Mouse (Mus musculus) left cerebral cortex, adult 18-20 months (tissue): Measurements from ENCODE around the gene Nfib. TPM values are rescaled to one million over a fixed set of nuclear protein-coding genes. Genes with fewer than 3 reads are reported as not detected.
A peak's percentile ranks its signal among the peaks of the same experiment; 100 is the strongest.

ENCODE experiments used
- DNase-seq, 2 experiments: peaks; one replicate each; pipeline ENCODE4 v3.0.0; 2021 to 2022; ENCODE audit warnings: low spot score in 2 of 2, mixed read lengths in 1 of 2
- total RNA-seq, 2 experiments: library from RNA; stranded (reverse); gene quantifications; 2 replicates each; pipeline ENCODE4 v1.2.3; 2021

The Nfib gene
- total RNA-seq, 2 experiments from 2014 or later: 79.0 to 80.3 TPM

DNA sequence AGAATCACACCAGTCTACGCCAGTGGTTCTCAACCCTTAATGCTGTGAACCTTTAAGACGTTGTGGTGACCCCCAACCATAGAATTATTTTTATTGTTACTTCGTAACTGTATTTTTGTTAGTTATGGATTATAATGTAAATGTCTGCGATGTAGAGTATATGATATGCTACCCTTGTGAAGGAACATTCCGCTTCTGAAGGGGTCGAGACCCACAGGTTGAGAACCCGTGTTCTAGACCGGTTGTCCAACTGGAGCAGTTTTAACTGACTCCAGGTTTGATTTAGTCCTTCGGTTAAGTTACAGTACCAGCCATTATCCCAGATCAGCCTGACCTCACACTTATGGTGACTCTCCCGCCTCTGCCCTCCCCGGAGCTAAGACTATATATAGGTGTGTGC, 70.4 kb downstream of the Nfib start:
- no peak for DNase-seq

DNA sequence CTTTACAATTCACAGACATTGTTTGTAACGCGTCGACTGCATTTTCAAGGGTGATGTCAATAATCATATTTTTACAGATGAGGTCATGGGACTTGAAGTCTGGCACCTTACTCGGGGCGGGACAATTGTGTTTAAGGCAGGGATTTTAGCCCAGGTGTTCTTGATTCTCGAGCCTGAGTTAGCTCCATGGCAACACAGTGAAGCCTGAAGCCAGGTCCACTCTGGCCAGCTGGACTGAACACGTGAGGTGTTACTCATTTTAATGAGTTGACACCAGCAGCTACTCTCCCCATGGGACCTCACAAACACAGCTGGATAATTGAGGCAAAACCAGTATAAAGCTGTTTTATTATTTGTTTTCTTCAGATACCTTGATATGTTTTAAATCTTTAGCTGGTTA, 71.2 kb downstream of the Nfib start:
- no peak for DNase-seq

DNA sequence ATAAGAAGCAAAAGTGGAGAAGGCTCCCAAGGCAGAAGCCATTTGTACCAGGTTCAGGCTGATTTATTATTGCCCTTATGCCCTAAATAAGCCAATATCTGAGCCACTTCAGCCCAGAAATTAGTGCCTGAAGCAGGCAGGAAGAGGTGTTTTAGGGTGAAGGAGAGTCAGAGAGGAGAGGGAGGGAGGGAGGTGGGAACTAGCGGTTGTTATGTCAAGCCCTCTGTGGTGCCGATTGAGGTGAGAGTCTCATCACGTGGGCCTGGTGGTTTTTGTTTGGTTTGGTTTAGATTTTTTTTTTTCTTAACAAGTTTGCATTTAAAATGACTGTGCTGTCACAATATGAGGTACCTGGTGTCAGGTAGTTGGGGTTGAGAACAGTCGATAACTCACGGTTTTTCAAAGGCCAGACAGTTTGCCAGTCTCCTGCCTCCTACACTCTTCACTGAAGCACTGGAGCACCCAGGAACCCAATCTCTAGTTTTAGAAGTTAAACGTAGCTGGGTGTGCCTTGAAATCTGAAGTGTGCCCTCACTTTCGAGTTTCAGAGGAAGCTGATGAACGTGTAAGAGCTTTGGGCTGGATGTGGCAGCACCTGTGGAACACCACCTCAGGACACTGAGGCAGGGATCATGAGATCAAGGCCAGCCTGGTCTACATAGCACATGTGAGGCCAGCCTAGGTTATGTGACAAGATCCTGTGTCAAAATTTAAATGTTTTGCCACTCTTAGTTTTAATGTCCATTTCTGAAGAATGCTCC, 81.1 kb downstream of the Nfib start:
- no peak for DNase-seq

DNA sequence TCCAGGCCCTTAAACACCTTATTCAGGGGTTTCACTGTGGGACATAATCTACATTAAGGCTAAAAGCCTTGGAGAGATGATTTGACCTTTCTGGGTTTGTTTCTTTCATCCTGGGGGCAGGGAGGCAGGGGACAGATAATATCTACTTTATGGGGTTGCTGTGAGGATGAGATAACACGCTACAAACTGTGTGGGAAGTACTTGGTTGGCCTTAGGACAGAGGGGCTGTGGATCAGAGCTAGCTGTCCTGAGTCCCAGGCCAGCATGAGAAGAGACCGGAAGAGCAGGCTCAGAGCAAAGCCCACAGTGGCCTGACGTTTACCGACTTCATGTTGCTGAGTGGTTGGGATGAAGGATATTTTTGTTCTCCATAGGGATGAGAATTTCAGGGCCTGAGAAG, 81.7 kb downstream of the Nfib start:
- DNase-seq: no peak

DNA sequence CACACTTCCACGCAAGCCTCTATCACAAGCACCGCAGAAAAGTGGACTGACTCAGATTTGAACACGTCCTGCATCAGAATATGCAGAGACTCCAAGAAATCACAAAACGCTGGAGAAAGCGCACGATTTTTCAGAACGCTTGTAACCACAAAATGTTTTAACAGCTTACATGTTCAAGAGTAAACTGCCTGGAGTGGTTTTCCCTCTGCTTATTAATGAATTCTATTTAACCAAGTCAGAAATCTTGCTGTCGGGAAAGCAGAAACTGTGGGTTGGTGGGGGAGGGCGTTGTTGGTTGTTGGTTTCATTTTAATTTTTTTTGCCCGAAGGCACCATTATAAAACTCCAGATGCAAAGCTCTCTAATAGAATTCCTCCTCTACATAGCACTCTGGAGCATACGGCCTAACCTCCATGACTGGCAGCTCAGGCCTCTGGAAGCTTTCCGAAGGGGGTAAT, 82.4 kb downstream of the Nfib start:
- DNase-seq: no peak

DNA sequence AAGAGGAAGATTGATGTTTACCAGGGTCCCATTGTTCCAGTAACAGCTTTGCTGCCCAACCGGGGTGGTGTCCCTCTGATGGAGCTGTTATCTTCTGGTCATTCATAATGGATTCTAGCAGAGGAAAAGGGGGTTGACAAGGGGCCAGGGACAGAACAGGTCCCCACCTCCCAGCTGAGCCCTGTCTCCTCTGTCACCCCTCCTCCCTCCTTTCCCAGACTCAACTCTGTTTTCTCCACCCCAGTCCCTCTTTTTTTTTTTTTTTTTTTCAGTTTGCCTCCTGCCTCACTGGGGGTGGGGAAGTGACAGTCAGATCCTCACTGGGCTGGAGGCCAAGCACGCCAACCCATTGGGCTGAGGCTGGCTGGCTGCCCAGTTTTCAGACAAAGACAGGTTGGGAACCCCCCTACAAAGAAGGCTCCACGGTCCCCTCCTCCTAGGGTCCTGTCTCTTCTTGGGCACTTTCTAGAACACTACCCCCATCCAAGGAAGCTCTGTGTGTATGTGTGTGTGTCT, 83.2 kb downstream of the Nfib start:
- peak; percentile 61 to 68 for DNase-seq

DNA sequence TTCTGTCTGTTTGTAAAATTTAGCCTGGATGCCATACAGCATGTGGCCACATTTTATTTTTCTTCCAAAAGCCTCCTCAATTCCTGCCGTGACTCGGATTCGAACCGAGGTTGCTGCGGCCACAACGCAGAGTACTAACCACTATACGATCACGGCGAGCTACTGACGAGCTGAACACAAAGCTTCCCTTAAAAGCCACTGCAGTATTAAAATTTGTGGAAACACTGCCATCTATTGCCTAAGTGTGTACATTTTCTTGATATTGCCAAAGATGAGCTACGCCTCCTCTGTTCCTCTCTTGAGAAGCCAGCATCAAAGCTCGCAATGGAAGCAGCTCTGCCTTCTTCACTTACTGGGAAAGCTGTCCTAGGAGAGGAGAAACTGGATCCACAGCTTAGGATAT, 86.0 kb downstream of the Nfib start:
- peak; percentile 43 to 72 for DNase-seq

DNA sequence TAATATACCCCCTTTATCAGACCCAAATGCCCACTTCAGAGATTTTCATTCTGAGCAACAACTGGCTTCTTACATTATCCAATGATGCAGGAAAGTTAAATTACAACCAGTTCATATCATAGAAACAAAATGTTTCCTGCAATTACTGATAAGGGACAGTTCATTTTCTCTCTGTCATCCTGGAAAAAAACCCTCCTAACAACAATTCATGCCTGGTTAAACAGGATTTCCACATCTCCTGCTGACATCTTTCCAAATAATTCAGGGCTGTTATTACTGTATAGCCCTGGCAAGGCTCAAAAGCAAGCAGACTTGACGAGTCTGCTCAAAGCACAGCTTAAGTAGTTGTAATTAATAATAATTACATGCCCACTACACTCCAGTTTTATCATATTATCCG, 86.5 kb downstream of the Nfib start:
- DNase-seq: no peak

DNA sequence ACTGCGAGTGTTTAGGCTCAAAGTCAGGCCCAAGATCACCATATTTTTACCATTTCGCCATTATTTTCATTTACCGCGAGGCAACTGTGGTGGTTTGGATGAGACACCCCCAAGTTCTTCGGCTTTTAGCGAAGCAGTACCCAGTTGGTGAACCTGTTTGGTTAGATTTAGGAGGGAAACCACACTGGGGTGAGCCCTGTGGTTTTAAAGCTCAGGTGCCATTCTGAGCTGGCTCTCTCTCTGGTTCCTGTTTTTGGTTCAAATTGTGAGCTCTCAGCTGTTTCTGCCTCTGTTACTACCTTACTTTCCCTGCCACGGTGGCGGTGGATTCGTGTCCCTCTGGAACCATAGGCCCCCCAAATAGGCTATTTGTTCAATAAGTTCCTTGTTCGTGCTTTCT, 88.3 kb downstream of the Nfib start:
- no peak for DNase-seq

DNA sequence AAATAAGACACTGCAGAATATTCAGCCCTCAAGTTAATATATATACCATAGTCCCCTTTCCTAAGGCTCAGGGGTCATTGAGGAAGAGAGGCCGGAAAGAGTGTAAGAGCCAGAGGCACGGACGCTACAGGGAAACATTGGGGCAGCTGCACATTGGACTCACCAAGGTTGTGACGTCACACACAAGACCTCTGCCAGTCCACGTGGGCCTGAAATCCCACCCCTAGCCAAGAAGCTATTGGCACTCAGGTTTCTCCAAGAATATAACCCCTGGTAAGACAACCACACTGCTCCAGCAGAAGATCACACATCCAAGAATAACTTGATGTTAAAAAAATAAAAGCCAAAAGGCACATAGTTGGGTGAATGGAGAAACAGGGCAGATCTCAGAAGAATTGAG, 89.8 kb downstream of the Nfib start:
- no peak for DNase-seq

DNA sequence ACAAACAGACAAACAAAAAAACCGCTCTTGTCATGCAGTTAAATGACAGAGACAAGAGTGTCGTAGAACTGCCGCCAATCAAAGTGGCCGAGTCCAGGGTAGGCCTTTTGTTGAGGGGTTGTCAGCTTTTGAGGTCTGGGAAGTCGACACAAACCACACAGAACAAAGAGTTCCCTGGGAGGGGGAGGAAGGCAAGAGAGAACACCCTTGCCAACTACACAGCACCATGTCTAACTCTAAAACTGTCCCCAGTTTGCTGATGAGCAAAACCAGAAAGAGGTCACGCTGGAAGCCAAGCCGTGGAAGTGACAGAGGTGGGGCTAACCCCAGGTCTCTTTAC, 91.1 kb downstream of the Nfib start:
- DNase-seq: no peak

DNA sequence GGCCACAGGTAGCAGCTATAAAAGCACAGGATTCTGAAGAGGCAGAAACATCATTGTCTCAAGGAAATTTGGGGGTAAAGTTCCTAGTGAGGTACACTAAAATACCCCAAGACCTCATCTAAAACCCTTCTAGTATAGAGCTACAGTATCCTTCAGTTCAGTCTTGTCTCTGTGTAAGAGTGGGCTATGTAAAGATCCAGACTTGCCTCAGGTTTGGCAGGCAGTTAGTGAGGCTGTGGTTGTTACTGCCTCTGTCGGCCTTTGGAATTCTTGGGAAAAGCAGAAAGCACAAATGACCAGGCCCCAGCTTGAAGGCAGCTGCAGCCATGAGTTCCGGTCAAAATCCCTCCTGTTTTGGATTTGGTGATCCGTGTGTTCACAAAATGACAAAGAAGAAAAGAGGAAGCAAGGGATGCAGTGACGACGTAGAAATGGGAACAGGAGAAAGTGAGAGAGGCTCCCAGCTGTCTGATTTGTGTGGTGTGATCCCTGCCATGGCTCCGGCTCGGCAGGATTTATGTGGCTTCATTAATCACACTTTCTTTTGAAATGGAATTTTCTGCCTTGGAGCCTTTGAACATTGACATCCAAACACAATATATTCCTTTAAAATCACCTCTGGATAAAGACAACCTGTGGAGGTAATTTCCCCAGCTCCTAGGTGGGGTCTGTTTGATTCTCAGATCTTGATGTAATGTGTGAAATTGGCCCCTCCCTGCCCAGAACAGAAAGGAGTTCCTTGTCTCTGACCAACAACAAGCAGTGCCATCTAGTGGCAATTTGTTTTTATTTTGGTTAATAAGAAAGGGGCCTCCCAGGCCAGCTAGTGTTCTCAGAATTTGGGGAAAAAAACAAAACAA, 91.7 kb downstream of the Nfib start:
- peak; percentile 18 to 31 for DNase-seq

DNA sequence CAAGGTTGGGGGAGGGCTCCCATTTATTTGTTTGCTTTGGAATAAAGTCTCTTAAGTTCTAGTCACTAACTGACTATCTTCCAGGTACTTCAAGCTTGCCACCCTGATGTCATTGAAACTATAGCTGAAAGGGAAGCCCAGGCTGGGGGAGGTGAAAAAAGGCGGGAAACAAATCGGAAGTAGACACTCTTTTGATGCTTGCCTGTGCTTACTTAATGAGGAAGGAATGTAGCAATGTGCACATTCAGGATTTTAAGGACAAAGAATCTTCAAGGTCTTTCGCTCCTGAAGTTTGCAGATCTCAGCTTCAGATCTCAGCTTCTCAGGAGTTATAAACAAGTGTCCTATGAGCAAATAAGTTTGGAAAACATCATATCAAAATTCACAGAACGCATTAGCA, 95.9 kb downstream of the Nfib start:
- DNase-seq: no peak

DNA sequence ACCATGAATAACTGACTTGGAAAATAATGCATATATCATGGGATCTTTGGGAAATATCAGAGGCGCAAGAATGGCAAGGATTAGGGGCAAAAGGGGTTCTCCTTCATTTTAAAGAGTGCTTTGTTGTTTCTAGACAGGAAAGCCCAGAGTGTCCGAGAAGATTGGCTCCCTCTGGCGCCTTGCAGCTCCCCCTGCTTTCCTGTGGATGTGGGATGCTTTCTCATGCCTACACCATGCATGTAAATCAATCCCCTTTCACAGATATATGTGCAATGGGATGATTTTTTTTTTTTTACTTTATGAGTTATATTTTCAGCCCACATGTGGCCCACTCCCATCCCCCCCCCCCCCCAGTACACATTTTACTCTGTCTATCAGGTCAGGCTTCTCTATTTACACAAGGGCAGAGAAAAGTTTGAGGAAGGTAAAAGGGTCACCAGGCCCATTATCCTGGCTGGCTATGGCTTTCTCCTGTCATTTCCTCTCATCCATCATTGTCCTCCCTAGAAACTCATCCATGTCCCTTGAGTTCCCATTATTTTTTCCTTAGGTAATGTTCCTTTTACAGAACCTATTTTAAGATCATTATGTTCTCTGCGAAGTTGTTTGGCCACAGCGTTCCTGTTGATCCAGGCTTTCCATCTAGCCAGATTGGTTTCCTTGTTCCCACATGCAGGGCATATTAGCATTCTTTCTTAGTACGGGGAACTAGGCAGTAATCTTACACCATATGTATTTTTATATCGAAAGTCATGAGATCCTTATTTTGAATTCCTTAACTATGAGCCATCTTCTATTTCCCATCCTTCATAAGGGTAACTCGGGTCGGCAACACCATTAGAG, 96.6 kb downstream of the Nfib start:
- no peak for DNase-seq

DNA sequence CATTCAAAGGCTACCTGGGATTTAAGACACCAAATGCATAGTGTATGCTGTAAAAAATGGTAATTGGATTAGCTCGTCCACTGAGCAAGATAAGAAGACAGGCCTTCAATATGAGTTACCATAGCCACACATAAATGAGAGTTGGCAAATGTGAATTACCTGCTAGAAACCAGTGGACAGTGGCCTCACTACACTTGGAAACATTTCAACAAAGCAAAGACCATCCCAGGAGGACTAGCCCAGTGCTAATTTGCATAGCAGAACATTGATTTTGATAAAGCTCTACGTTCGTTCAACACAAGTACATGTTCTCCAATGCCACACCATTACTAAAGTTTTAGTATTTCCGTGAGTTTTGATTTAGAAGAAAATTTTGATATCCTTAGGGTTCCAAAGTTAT, 98.3 kb downstream of the Nfib start:
- no peak for DNase-seq

DNA sequence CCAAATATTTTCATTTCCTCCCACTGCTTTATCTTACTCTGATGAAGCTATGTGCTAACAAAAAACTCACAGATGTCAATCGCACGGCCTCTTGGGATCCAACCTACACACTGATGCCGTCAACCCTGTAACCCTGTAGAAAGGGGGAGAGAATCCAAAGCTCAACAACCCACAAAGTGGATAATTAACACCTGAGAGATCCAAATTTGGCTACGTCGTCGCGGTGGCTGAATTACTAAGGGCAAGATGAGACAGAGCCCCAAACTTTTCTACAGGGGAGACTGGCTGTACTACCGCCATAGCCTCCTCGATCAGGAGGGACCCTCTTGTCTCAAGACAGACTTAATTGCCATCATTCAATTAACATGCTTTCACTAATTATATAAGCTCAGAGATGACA, 99.2 kb downstream of the Nfib start:
- DNase-seq: no peak

DNA sequence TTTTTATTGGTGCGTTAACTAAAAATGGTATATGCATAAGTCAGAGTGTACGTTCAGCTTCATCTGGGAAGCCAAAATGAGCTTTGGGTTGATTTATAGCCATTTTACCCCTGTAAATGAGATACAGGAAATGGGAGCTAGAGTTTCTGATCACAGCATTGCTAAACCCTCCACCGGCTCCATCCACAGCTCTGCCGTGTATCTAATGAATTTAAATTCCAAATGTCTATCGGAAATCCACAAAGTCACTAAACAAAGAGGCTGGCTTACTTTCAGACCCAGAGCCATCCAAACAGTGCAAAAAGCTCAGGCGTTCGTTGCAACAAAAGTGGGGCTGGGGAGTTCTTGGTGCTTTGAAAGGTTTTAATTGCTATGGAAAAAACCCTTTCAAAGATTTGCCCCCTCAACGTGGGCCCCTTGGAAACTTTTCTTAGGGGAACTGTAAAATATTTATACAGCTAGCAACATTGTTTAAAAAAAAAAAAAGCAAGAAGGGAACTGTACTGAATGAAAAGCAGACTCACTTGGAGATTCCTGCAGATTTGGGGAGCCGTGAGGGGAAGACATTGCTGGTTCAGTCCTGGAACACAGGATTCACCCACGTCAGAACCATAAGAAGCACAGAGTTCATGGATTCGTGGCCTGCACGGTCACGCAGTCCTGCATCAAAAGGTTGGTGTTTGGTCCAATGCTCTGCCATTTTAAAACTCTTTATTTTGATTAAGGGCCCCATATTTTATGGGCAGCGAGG, 100.3 kb downstream of the Nfib start:
- no peak for DNase-seq

DNA sequence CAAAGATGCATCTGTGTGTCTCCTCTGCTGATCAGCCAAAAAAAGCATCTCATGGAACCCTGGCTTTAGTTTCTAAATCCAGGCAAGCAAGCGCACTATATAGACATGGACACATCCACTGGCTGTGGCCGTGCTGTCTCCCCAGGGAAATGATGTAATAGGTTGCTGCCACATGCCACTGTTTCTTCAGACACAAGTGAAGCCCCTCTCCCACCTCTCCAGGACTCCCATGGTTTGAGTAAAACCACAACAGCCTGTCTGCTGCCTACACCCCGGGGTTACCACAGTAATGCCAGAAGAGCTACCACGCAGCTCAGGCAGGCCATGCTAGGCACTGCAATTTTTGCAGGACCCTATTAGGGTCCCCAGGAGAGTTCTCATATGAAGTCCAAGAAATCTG, 101.0 kb downstream of the Nfib start:
- no peak for DNase-seq

DNA sequence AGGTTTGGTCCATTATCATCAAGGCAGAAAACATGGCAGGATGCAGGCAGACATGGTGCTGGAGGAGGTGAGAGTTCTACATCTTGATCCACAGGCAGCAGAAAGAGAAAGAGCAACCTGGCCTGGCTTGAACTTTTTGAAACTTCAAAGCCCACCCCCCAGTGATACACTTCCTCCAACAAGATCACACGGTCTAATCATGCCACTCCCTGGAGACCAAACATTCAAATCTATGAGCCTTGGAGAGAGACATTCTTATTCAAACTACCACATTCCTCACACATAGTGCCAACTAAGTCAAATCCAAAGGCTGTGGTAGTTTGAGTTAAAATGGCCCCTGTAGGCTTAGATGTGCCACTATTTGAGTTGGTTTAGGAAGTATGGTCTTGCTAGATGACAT, 104.9 kb downstream of the Nfib start:
- no peak for DNase-seq

DNA sequence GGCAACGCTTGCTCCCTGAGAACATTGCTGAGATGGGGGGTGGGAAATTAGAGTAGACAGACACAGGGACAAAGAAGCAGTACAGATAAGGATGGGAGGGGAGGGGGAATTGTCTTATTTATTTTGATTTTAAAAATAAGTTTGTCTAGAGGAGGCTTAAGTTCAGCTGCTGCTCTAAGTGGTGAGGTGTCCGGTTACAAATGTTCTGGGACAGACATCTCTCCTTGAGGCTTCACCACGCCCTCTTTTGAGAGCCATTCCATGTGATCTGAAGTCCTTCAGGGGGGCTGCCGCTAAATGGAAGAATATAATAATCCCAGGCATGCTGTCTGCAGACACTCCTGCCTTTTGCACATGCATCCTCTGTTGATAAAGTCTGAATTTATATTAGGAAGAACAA, 107.1 kb downstream of the Nfib start:
- no peak for DNase-seq
